Mouse (Mus musculus): ENCODE measurements at regions not wholly inside any gene's neighbourhood (a gene's known extent, or its start where the extent isn't known, plus 50 kb on each side); places are given as distances from the start of the nearest gene placed in this dataset.

GRCm38 (mm10) chr16:29814039-29814438 is 234.9 kb downstream of the Opa1 start:
- TF ChIP-seq POLR2A (IDR thresholded peaks at IDR 0.05; ENCODE audit: extremely low read depth, insufficient read depth, low read length) (no peak), CTCF (IDR thresholded peaks at IDR 0.05; ENCODE audit: extremely low read depth, insufficient read depth, low read length) (no peak)

All from cortical plate, adult 2 months (tissue).